Mouse (Mus musculus) retina, adult 2 months (tissue): ENCODE measurements around the gene Pgam2.

Experiments
- DNase-seq: peaks from one replicate; pipeline ENCODE4 v3.0.0-alpha.2; 2012; ENCODE audit warnings: low read depth, low spot score

The Pgam2 gene

GRCm38 (mm10) chr11:5807956-5808355, 4.4 kb upstream of the Pgam2 start:
- DNase-seq: no peak

GRCm38 (mm10) chr11:5805711-5806110, 2.2 kb upstream of the Pgam2 start:
- no peak for DNase-seq

GRCm38 (mm10) chr11:5804174-5804573, 641 bp upstream of the Pgam2 start:
- no peak for DNase-seq

GRCm38 (mm10) chr11:5802457-5803217, 896 bp downstream of the Pgam2 start:
- no peak for DNase-seq

GRCm38 (mm10) chr11:5802005-5802404, 1.5 kb downstream of the Pgam2 start:
- DNase-seq: no peak

GRCm38 (mm10) chr11:5801511-5801910, 2.0 kb downstream of the Pgam2 start:
- DNase-seq: no peak

GRCm38 (mm10) chr11:5799621-5800490, 3.7 kb downstream of the Pgam2 start:
- DNase-seq: no peak

GRCm38 (mm10) chr11:5797928-5798327, 5.6 kb downstream of the Pgam2 start:
- DNase-seq: no peak

GRCm38 (mm10) chr11:5797371-5797770, 6.2 kb downstream of the Pgam2 start:
- no peak for DNase-seq

GRCm38 (mm10) chr11:5796939-5797338, 6.6 kb downstream of the Pgam2 start:
- DNase-seq: no peak

GRCm38 (mm10) chr11:5795706-5796105, 7.8 kb downstream of the Pgam2 start:
- DNase-seq: no peak

GRCm38 (mm10) chr11:5795290-5795689, 8.2 kb downstream of the Pgam2 start:
- no peak for DNase-seq

- no peak for DNase-seq
Measured at GRCm38 (mm10) chr11:5790431-5790830, 13.1 kb downstream of the Pgam2 start.

- no peak for DNase-seq
Measured at GRCm38 (mm10) chr11:5789754-5790333, 13.7 kb downstream of the Pgam2 start.

- DNase-seq: no peak
Measured at GRCm38 (mm10) chr11:5789071-5789753, 14.3 kb downstream of the Pgam2 start.

- DNase-seq: peak; percentile 85
Measured at GRCm38 (mm10) chr11:5788056-5789014, 15.2 kb downstream of the Pgam2 start, which contains the start of gene Dbnl. Gene Dbnl, plus strand, starts transcription at chr11:5788488.

GRCm38 (mm10) chr11:5787671-5788055, 15.9 kb downstream of the Pgam2 start:
- no peak for DNase-seq

GRCm38 (mm10) chr11:5785732-5786131, 17.8 kb downstream of the Pgam2 start:
- DNase-seq: no peak

- no peak for DNase-seq
Measured at GRCm38 (mm10) chr11:5782199-5782944, 21.2 kb downstream of the Pgam2 start.

GRCm38 (mm10) chr11:5780035-5780499, 23.5 kb downstream of the Pgam2 start:
- no peak for DNase-seq
